Mouse (Mus musculus) CD4-positive, CD25-positive, alpha-beta regulatory T cell, adult 4 months (primary cell): Measurements from ENCODE around the gene Fes. TPM values are rescaled to one million over a fixed set of nuclear protein-coding genes. Genes with fewer than 3 reads are reported as not detected.
A peak's percentile ranks its signal among the peaks of the same experiment; 100 is the strongest.

Experiments used
- ATAC-seq: one replicate; pipeline ENCODE4 v1.8.0; 2017
- polyA plus RNA-seq, 2 experiments: library from polyadenylated mRNA; unstranded; fragments of 100-300 nt; shearing (Covaris generic); gene quantifications; one replicate each; pipeline ENCODE4 v1.2.1; 2017

The Fes gene
- polyA plus RNA-seq, 2 experiments from 2014 or later = 0.11 to 2.5 TPM

DNA sequence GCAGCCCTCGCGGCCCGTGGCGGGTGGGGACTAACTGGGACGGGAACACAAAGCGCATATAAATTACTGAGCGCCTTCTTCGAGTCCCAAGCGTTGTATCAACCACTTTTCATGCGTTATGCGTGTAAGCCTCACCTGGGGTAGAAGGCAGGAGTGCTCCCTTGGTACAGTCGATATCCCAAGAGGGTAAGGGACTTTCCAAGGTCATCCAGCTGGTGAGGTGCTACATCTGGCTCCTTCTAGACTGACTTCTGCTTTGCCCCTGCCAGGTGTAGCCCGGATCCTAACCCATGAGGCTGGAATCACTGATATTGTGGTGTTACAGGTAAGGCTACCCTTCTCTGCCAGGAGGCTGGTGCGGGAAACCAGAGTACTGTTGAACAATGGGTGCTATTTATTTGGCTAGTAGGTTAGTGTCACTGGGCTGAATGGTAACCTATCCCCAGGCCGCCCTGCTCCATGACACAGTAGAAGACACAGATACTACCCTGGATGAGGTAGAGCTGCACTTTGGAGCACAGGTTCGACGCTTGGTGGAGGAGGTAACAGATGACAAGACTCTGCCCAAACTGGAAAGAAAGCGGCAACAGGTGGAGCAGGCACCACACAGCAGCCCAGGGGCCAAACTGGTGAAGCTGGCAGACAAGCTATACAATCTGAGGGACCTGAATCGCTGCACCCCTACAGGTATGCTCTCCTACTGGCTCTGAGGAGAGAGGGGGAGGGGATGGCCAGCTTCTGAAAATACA is 44.3 kb downstream of the Fes start:
- no peak for ATAC-seq

GRCm38 (mm10) chr7:80342858-80343257 is 44.9 kb downstream of the Fes start, which contains the start of gene Hddc3:
Gene Hddc3, plus strand, starts transcription at chr7:80343104.
- ATAC-seq = peak; percentile 49

- ATAC-seq = no peak
These were observed 46.0 kb downstream of the Fes start for GRCm38 (mm10) chr7:80341793-80342192.

- peak; percentile 59 for ATAC-seq
These were observed 47.0 kb downstream of the Fes start, which contains the start of gene Unc45a for GRCm38 (mm10) chr7:80340793-80341192. Gene Unc45a, minus strand, starts transcription at chr7:80341005.

GRCm38 (mm10) chr7:80339793-80340628 is 47.7 kb downstream of the Fes start:
- ATAC-seq = peak; percentile 89

DNA sequence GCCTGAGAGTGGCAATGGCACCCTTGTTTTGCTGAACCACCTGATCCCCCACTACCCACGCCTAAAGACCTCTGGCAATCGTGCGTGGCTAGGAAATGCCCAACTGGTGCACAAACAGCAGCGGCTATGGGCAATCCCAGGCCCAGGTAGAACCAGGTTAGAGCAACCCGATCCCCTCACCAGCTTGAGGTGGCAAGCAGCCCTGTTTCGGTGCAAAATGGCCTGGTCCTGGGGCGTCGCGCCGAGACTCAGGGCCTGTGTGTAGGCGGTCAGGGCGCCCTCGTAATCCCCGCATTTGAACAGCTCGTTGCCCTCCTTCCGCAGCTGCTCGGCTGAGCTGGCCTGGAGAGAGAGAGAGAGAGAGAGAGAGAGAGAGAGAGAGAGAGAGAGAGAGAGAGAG is 48.4 kb downstream of the Fes start:
- no peak for ATAC-seq

GRCm38 (mm10) chr7:80336932-80337331 is 50.8 kb downstream of the Fes start:
- ATAC-seq = no peak

- ATAC-seq = no peak
These were observed 52.9 kb downstream of the Fes start for GRCm38 (mm10) chr7:80334848-80335247.

DNA sequence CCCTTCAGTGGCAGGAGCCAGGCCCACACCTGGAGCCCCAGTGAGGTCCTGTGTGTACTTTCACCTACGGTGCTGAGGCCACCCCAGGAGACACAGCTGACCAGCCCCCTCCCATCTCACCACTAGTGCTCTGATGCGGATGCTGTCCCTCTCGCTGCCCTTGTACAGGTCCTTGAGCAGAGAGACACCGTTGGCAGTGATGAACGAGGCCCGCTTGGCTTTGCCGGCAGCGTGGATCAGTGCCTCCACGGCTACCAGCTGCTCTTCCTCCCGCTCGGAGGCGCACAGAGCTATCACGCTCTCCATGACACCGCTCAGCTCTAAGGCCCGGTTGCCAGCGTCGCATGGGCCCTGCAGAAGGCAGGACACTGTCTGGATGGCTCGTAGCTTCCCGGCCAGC is 56.3 kb downstream of the Fes start:
- no peak for ATAC-seq

DNA sequence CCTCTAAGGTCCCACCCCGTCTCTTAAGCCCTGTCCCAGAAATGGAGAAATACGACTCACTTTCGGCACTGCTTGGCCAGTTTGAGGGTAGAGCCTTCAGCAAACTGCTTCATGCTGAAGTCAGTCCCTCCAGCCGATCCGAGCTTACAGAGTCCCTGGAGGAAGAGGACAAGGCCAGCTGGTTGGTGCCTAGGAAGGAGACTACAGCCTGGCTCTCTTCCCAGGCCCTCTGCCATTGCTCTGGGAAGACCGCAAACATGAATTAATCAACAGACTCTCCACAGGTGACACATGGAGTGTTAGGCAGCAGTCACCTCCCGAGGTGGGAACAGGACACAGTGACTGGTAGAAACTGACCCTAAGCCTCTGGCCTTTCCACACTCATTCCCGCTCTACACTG is 57.5 kb downstream of the Fes start:
- ATAC-seq = no peak

Other genes starting within 250 kb of the Fes start
- 10 to 100 TPM; 19.2 to 26.0 TPM for gene Sema4b, start 201.1 kb downstream of the Fes start, polyA plus RNA-seq
- 10 to 100 TPM; 86.5 to 98.1 TPM for gene Cib1, start 155.1 kb downstream of the Fes start, polyA plus RNA-seq
- gene Gdpgp1, start 155.1 kb downstream of the Fes start, polyA plus RNA-seq = 10 to 100 TPM in 1 of 2 experiments, 1 to 10 TPM in 1; 8.4 to 11.4 TPM
- under 1 TPM in 1 of 2 experiments, not detected in 1; 0.94 TPM for gene Ttll13, start 141.6 kb downstream of the Fes start, polyA plus RNA-seq
- 10 to 100 TPM; 28.9 to 34.0 TPM for gene Ngrn, start 126.7 kb downstream of the Fes start, polyA plus RNA-seq
- gene Vps33b, start 118.3 kb downstream of the Fes start, polyA plus RNA-seq = 10 to 100 TPM; 28.9 to 44.3 TPM
- 10 to 100 TPM; 16.9 to 30.3 TPM for gene Prc1, start 93.5 kb downstream of the Fes start, polyA plus RNA-seq
- 1 to 10 TPM; 6.0 to 6.1 TPM for gene Rccd1, start 63.5 kb downstream of the Fes start, polyA plus RNA-seq
- 10 to 100 TPM; 38.1 to 79.1 TPM for gene Unc45a, start 46.9 kb downstream of the Fes start, polyA plus RNA-seq
- gene Hddc3, start 44.8 kb downstream of the Fes start, polyA plus RNA-seq = 1 to 10 TPM; 6.9 to 7.2 TPM
- gene Man2a2, start 16.6 kb downstream of the Fes start, polyA plus RNA-seq = 10 to 100 TPM; 10.4 to 22.3 TPM
- gene Furin, start 17.5 kb upstream of the Fes start, polyA plus RNA-seq = 1 to 10 TPM; 5.5 to 7.3 TPM
- gene Blm, start 147.2 kb upstream of the Fes start, polyA plus RNA-seq = 1 to 10 TPM; 6.1 to 8.8 TPM